Mouse (Mus musculus) thymus, postnatal 36 days (tissue): ENCODE data around the gene Tbxas1.

Experiments
- DNase-seq, 2 experiments: peaks; one replicate each; pipeline ENCODE4 v3.0.0; 2022; ENCODE audit warnings: mixed read lengths in 2 of 2

Gene Tbxas1

DNA sequence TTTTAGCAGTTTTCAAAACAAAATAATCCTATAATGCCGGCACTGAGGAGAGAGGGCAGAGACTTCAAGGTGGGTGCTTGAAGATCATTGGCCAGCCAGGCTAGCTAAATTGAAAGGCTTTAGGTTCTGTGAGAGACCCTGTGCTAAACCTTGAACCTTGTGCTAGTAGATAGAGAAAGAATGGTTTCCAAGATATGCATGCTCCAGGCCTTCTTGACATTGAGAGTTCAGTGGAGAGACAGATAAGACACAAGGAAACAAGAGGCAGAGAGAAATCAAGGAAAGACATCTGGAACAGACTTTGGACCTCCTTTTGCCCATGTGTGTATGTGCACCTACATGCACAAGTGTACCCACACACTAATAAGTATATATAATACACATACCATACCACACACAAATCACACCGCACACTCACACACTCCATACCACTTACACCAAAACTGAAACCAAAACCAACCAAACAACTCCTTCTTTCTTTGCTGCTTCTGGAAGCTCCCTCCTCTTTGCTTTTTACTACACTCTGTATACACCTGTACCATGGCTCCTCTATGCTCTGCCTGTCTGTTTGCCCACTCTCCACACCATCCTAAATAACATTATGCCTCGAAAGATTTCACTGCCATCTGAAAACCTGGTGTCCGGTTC lies 25.4 kb downstream of the Tbxas1 start:
- no peak for DNase-seq

DNA sequence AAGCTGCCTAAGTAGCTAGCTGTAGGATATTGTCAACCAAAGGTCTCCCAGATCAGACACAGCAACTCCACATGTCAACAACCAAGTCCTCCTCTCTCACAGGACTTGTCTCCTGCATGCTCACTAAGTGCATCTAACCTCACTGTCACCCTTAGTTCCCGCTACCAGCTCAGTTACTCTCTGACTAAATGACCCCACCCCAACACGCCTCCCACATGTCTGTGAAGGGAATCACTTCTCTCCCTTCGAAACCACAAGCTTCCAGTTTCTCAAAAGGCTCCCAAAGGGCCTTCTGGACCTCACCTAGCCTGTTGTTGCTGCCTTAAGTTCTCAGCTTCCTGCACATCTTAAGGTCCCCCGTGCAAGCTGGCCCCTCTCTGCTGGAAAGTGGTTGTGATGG lies 25.9 kb downstream of the Tbxas1 start:
- no peak for DNase-seq

DNA sequence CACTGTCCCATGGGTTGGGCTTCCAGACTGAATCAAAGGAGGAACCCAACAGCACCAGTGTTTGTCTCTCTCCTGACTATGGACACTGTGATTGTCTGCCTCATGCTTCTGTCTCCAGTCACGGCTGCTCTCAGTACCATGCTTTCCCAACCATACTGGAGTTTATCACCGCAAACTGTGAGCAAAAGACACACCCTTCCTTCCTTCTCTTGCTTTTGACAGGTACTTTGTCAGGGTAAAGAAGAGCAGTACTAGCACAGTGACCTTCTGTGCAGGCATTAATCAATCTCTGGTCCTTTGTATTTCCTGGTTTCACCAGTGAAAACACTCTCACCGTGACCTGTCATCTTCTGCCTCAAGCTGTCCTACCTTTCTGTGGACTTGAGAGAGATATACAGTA lies 26.4 kb downstream of the Tbxas1 start:
- no peak for DNase-seq

DNA sequence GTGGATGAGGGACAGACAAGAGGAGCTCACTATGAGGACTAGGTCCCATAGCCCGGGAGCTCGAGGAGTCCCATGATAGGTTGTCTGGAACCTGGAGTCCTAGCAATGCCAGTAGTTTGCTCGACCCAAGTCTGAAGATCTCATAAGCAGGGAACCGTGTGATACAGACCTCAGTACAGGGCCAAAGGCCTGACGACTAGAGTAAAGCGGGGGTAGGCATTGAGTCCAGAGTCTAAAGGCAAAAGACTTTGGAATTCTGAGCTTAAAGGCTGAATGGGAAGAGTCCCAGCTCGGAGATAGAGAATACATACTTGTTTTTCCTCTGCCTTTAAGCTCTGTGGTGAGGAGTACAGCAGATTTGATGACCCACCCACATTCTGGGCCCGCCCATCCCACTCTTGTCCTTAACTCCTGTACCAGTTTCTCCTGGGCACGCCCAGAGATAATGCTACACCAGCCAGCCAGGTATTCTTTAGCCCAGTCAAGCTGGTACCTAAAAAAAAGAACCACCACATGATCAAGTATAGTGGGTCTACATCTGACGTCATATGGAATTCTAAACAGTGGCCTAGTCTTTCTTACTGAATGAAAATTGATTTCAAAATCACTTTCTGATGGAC lies 27.7 kb downstream of the Tbxas1 start:
- DNase-seq = no peak

DNA sequence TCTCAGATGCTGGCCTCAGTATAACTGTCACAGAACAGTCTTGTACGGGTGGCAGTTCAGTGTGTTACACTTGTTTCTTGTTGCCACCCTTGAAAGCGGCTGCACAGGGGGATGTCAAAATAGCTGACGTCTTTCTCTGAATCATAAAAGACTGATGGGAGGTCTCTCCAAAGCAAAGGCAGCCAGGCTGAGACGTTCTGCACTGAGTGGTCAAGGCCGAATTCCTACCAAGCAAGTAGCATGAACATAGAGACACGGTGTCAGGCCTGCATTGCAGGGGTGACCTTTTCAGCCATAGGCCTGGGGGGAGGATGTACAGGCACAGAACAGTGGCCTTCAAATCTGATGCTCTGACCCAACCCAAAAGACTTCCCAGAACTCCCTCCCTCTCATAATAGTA lies 30.8 kb downstream of the Tbxas1 start:
- no peak for DNase-seq

DNA sequence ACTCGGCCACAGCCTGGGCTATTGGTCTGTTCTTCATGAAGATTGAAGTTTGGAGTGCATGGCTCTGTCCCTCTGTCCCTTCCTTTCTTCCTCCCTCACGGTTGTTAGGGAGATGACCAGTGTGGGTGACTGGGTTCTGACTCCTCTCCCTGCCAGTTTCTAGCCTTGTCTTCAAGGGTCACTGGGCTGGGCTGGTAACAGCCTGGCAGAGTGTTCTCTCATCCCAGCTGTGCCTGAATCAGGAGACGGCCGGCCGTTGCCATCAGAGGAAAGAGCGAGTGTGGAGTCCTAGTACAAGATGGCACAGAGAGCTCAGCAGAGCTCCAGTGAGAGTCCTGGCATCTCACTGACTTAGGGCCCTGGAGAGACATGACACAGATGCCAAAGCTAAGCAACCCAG lies 33.2 kb downstream of the Tbxas1 start:
- no peak for DNase-seq

DNA sequence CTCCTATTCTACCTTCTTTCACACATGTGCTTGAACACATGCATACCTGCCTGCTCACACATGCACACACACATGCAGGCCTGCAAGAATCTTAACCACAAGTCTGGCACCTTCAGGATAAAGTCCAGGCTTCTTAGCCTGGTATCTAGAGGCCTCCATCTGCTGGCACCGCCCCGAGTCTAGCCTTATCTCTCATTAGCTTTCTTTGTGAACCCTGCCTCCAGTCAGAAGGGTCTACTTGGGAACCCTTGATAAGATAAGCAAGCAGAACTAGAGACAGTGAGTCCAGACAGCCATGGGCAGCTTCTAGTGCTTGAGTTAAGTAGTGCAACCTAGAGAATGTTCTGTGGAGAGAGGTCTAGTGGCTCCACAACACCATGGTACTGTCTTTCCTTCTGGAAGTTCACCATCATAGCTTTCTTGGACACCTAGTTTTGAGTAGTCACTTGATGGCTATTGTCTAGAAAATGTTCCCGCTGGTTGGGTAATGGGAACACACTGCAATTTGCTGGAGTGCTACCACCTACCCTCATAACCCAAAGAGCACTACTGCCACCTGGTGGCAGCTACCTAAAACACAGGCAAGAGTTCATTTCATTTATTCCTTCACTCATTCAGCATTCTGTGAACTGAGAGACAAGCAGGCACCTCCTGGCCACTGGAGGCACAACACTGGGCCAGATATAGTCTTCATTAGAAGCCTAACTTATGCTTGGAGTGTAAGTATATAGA lies 35.8 kb downstream of the Tbxas1 start:
- peak; percentile 47 to 51 for DNase-seq

DNA sequence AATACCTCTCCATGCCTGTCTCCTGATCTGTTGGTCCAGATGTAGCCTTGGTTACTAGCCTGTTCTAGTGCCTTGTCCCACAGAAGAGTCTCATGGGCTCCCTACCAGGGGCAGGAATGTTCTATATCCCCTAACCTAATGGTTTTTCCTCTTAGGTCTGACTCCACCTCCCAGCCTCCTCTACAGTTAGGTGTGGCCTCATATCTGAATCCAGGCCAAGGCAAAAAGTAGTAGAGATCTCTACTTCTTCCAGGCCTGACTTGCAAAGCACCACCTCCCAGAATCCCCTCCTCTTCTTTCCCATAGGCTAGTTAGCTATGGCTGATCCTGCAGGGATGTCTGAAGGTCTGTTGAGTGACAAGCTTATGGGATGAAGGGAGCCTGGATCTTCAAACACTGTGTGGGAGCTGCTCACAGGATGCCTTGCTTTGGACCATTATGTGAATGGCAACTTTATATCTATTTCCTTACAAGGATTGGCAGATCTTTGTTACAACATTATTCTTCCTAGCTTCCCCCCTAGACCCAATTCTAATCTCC lies 37.0 kb downstream of the Tbxas1 start:
- DNase-seq = no peak

DNA sequence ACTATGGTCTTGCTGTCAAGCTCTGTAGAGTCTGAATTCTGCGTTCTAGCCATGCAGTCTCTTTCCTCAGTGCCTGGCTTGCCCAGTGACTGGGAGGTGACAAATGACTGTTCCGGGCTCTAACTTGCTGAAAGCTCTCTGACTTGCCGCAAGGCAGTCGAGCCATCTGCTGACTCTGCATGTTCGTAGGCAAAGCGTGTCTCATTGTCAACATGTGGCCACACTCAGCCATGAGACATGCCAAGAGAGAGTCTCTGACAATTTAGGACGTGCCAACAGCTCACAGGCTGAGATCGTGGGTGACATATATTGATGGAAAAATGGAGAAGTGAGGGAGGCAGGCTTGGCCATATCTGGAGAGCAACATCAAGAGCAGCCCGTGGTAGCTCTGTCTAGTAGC lies 37.6 kb downstream of the Tbxas1 start:
- DNase-seq = no peak

DNA sequence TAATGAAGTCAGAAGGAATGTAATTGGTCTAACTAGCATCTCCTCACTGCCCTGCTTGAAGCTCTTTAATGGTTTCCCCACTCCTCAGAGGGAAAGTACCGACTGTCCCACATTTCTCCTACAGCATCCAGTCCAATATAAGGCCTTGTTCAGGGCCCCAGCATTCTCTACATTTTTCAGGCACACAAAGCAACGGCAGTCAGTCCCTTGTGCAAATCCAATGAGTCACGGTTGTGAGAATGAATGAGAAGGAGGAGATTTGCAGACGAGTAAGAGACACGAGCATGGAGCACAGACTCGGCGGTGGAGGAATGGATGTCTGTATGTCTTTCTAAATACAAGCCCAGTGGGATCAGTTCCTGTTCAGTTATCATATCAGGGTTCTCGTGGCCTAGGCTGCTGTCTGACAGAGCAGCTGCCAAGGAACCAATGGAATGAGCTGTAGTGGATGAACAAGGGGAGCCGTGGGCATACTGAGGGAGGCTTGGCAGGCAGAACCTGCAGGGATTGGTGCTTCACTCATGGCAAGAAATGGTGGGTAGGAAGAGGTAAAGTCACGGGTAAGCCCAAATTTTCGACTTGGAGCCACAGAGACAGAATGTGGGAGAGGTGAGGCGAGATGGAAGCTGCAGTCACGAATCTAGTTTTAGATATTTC lies 38.3 kb downstream of the Tbxas1 start:
- no peak for DNase-seq

DNA sequence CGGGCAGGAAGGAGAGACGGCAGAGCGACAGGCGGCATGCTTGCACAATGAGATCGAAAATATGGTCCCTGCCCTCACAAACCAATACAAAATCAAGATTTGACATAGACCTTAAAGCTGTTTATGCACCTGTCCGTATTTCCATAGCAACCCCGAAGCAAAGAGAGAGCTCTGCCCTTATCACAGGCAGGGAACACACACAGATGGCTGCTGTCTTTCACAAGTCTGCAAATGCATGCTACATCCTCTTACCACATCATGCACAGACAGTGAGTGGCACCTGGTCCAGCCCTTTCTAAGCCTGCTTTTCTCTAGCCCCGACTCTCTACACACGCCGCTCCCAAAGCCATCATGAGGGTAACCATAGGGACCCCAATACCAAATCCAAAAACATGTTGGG lies 39.0 kb downstream of the Tbxas1 start:
- no peak for DNase-seq

DNA sequence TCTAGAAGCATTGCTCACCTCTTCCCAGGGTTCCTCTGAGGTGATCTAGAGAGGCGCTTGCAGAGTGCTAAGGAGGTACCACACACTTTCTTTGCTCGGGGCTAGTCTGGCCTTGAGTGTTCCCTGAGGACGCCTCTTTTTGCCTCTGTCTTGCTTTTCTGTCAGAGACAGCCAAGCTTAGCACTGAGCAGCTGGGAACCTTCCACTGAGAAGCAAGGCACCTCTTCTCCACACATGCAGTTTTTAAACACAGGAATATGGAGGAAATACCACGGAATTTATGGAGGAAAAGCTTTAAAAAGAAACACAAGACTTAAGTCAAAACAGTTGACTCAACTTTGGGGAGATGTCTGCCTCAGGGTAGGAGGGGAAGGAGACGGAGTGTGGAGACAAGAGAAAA lies 40.6 kb downstream of the Tbxas1 start:
- no peak for DNase-seq

DNA sequence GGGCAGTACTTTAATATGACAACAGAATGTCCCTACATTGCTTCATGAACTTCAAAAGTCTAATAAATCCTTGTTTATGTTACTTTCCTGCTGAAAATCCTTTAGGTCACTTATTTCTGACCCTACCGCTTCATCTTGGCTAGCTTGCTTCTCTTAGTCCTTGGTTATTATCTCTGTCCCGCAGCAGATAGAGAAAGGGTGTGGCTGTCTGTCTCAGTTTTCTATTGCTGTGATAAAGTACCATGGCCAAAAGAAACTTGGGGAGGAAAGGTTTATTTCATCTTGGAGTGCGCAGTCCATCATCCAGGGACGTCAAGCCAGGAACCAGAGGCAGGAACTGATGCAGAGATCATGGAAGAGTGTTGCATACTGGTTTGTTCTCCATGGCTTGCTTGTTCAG lies 41.4 kb downstream of the Tbxas1 start:
- DNase-seq = no peak

DNA sequence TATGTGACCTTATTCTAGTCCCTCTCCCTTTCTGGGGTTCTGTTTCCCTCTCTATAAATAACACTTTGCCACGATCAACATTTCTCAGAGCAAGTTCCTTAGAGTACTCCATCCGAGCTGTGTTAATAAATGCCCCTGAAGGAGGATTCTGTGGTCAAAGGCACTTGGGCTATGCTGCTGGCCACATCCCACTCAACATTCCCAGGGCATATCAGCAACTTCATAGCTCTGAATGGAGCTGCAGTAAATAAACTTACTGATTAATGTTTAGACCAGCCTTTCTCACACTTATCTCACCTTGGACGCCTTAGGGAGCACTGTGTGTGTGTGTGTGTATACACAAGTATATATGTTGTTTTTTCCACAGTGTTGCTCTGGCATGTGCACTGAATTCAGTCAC lies 42.2 kb downstream of the Tbxas1 start:
- no peak for DNase-seq

DNA sequence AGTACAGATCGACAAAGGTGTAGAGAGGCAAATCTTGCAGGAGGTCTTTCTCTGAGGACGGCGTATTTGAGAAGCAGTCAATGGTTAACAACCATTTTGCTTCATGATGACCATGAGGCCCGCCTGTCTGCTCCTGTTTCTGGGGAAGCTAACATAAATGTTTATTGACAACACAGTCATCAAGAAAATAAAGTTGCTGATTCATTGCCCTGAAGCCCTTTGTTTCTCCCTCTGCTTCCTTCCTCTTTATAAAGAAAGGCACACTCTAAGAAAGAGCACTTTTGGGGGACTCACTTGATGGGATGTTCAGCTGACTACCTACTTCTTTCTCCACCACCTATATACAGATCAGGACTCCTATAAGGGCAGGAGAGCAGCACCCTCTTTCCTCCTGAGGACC lies 43.5 kb downstream of the Tbxas1 start:
- DNase-seq = no peak

DNA sequence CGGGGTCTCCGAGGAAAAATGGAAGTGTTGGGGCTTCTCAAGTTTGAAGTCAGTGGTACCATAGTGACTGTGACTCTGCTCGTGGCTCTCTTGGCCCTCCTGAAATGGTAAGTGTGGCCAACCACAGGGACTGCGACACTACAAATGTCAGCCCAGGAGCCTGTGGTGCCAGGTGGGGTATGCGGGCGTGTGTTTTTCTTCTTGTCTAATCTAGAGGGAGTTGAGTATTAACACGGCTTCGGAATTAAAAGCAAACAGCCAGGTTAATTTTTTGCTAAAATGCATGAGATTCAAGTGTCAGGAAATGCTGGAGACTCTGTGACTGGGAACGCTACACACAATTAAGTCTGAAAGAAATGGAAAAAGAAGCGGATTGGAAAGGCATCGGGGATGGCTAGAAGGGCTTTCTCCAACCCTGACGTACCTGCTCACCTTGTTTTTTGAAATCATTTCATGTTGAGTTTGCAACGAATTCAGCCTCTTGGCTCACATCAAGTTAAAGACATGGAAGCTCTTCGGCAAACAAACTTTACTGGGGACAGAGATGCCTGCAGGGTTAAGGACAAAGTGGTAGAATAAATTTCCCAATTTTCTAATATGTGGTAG lies 44.0 kb downstream of the Tbxas1 start:
- DNase-seq = no peak

DNA sequence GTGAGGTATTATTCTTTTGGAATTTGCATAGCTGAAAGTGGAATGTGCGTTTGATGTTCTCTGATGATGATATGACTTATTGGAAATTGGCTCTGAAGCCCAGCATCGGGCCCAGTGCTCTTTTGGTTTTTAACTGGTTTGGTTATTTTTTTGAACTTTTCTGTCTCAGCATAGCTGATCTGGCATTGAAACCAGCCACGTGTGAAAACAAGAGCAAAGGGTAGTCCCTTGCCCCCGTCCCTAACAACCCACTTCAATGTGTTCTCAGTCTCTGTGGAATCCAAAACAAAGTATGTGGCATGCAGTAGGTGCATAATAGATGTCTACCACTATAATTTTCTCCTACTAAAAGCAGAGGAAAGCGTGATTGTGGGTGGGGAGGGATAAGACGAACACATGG lies 44.9 kb downstream of the Tbxas1 start:
- DNase-seq = no peak

DNA sequence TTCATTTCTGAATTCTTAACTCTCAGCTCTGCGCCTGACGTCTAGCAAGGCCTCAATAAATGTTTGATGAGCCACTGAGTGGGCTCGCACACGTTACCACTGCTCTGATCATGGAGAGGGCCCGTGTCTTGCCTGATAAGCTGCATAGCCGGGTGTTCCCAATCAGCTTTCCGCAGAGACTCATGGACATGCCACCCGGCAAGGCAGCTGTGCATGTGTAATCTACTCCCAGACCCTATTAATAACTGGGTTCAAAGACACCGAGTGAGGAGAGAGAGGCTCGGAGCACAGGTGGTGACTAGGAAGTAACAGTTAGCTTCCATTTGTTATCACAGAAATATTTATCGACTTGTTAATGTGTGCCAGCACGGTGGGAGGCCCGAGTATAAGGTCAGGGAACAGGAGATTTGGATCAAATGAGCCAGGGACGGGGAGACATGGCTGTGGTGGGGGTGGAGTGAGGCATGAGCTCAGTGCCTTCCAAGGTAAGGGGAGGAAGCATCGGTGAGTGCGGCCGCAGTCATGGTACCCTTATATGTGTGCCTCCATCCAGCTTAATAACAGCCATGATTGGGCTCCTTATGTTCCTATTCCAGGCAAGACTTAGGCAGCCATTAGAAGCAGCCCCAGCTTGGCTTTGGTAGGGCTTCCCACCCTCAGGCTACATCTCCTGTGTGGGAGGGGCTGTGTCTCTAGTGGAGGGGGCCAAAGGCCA lies 46.0 kb downstream of the Tbxas1 start:
- no peak for DNase-seq

DNA sequence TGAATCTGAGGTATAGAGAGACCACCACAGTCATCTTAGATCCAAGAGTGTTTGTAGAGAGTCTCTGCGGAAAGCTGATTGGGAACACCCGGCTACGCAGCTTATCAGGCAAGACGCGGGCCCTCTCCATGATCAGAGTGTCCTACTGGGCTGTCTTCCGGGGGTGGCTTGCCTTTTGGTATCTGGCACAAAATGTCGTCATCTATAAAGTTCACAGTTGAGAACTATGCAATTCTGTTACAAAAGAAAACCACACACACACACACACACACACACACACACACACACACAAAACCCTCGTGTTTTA lies 46.6 kb downstream of the Tbxas1 start:
- DNase-seq = no peak

DNA sequence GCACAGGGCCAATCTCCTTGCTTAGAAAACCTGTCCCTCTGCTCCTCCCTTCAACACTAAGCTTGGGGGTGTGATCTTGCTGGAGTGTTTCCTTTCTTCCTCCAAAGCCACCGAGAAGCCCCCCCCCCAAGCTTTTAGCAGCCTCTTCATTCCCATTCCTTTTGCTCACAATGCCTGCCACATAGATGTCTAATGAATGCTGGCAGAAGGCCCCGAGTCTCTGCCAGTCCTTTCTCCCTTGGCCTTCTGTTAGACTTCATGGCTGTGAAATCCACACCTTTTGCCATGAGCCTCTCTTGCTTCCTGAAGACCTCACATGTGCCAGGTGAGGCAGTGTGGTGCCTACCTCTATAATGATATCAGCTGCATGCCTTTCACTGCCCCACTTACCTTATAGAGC lies 47.3 kb downstream of the Tbxas1 start:
- DNase-seq = no peak

DNA sequence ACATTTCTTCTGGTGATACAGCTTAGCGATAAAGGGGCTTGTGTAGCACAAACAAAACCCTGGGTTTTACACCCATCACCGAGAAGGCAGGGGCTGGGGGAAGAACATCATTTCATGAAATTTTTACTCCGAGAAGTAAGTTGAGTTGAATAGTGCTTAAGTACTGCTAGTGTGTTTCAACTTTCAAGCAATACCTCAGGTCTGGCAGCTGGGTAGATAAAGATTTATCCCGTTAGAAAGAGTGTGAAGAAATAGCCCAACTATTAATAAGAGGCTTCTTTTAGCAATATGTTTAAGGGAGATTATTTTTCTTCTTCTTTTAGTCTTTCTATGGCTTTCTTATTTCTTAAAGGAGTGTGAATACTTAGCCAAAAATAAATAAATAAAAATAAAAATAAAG lies 48.2 kb downstream of the Tbxas1 start:
- no peak for DNase-seq
